Mouse (Mus musculus) embryo, embryonic 11.5 days (tissue): ENCODE results near the gene Vav3.

Experiments
- DNase-seq: peaks from one replicate; pipeline ENCODE4 v3.0.0-alpha.2; 2012; ENCODE audit warnings: low read depth, low spot score

Gene Vav3

GRCm38 (mm10) chr3:109499861-109500456 lies 159.5 kb downstream of the Vav3 start:
- DNase-seq: no peak

GRCm38 (mm10) chr3:109509784-109510183 lies 169.3 kb downstream of the Vav3 start:
- no peak for DNase-seq

- DNase-seq: no peak
Observed at GRCm38 (mm10) chr3:109511849-109512248, 171.4 kb downstream of the Vav3 start.

- DNase-seq: no peak
Observed at GRCm38 (mm10) chr3:109515479-109515878, 175.0 kb downstream of the Vav3 start.

GRCm38 (mm10) chr3:109516372-109516771 lies 175.9 kb downstream of the Vav3 start:
- DNase-seq: no peak

- no peak for DNase-seq
Observed at GRCm38 (mm10) chr3:109522115-109522514, 181.7 kb downstream of the Vav3 start.

GRCm38 (mm10) chr3:109525825-109526224 lies 185.4 kb downstream of the Vav3 start:
- DNase-seq: no peak

- peak; percentile 75 for DNase-seq
Observed at GRCm38 (mm10) chr3:109526246-109526645, 185.8 kb downstream of the Vav3 start.

- no peak for DNase-seq
Observed at GRCm38 (mm10) chr3:109526651-109527050, 186.2 kb downstream of the Vav3 start.

- DNase-seq: no peak
Observed at GRCm38 (mm10) chr3:109528688-109529087, 188.2 kb downstream of the Vav3 start.

GRCm38 (mm10) chr3:109537686-109538085 lies 197.2 kb downstream of the Vav3 start:
- no peak for DNase-seq

- DNase-seq: no peak
Observed at GRCm38 (mm10) chr3:109540009-109540408, 199.6 kb downstream of the Vav3 start.

- DNase-seq: no peak
Observed at GRCm38 (mm10) chr3:109544476-109545221, 204.2 kb downstream of the Vav3 start.

GRCm38 (mm10) chr3:109557329-109557728 lies 216.9 kb downstream of the Vav3 start:
- no peak for DNase-seq

GRCm38 (mm10) chr3:109561295-109561694 lies 220.8 kb downstream of the Vav3 start:
- peak; percentile 19 for DNase-seq

GRCm38 (mm10) chr3:109561776-109562175 lies 221.3 kb downstream of the Vav3 start:
- DNase-seq: no peak

- no peak for DNase-seq
Observed at GRCm38 (mm10) chr3:109562268-109562667, 221.8 kb downstream of the Vav3 start.

GRCm38 (mm10) chr3:109564443-109564842 lies 224.0 kb downstream of the Vav3 start:
- DNase-seq: no peak

GRCm38 (mm10) chr3:109568542-109569265 lies 228.3 kb downstream of the Vav3 start:
- DNase-seq: no peak

- no peak for DNase-seq
Observed at GRCm38 (mm10) chr3:109571483-109571882, 231.0 kb downstream of the Vav3 start.

- no peak for DNase-seq
Observed at GRCm38 (mm10) chr3:109572871-109573270, 232.4 kb downstream of the Vav3 start.

GRCm38 (mm10) chr3:109573549-109574146 lies 233.2 kb downstream of the Vav3 start:
- no peak for DNase-seq
